Mouse (Mus musculus): Measurements from ENCODE around the gene Nup62cl.

Nup62cl gene

GRCm38 (mm10) chrX:140062135-140062975 is at the start of gene Nup62cl, which contains the start of gene Pih1h3b:
Gene Nup62cl (minus strand): TSS chrX:140062712.
Gene Pih1h3b (plus strand): TSS chrX:140062879.
- in situ Hi-C loops (cut with MboI, MseI): no loop called here

DNA sequence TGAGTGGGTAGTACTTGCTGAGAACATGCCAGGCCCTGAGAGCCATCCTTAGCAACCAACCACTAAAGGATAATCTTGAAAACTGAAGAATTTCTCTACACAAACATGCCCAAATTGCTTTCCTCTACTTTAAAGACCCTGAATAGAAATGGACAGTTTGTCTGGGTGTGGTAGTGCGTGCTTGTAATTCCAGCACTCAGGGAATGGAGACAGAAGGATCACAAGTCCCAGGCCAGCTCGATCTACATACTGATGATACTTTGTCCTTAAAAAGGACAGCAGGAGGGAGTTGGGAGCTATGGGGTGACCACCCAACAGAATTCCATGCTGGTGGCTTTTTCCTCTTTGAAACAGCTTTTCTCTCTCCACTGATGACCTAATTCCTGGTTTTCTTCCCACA is 31.6 kb upstream of the Nup62cl start:
- in situ Hi-C loops (cut with MboI, MseI): no loop called here

DNA sequence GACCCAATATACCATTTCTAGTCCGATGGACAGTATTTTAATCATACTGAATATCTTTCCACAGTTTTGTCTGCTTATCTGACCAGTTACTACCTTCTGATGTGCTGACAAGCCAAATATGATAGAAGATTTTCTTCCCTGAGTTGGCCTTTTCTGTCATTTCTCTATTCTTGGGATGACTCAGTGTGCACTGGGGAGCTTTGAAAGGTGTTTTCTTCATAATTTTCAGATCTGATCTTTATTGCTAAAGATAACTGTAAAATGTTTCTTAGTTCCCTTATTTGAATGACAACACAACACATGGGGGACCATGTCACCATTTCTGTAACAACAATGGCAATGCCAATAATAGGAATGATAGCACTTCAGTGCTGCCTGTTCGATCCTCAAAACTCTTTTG is 20.0 kb upstream of the Nup62cl start:
- in situ Hi-C loops (cut with MboI, MseI): no loop called here

- in situ Hi-C loops (cut with MboI, MseI): no loop called here
Measured at GRCm38 (mm10) chrX:140060886-140061874, 1.3 kb downstream of the Nup62cl start.

GRCm38 (mm10) chrX:139998691-139999065 is 63.8 kb downstream of the Nup62cl start:
- in situ Hi-C loops (cut with MboI, MseI): no loop called here

- in situ Hi-C loops (cut with MboI, MseI): no loop called here
Measured at GRCm38 (mm10) chrX:139997740-139998690, 64.5 kb downstream of the Nup62cl start, which contains the start of gene Rbm41. Gene Rbm41 (minus strand): TSS chrX:139998595.

DNA sequence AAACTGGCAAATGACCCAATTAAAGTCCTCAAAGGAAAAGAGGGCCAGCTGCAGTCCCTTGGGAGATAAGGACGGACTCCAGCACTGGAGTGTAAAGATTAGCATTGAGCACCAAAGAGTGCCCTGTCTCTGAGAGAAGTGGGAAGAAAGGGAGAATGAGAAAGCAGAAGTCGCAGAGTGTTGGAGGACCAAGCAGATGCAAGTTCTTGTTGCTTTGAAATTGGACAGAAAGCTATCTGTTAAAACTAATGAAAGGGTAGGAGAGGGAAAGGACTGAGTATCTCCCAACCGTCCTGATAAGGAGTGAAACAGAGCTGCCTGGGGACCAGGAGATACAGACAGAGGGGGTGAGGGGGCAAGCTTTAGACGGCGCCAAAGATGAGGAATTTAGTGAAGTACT is 80.4 kb downstream of the Nup62cl start:
- in situ Hi-C loops (cut with MboI, MseI): no loop called here

Measured in T-helper 2 cell (primary cell).